Mouse (Mus musculus) forebrain, embryonic 13.5 days (tissue): ENCODE results near the gene Vps16. TPM values are rescaled to one million over a fixed set of nuclear protein-coding genes. Genes with fewer than 3 reads are reported as not detected.

Experiments used
- ATAC-seq: fragments of 200-750 bp; cut with Nextera tagmentation; 2 replicates; pipeline ENCODE4 v1.8.0; 2017
- H3K27ac ChIP-seq: fragments of 300-500 bp; sonication (generic); 2 replicates; pipeline ENCODE4 v1.5.1; 2015; ENCODE audit warnings: inconsistent platforms, mild to moderate bottlenecking, moderate library complexity
- H3K27me3 ChIP-seq: fragments of 300-500 bp; sonication (generic); 2 replicates; pipeline ENCODE4 v1.6.1; 2015; ENCODE audit warnings: mild to moderate bottlenecking, inconsistent platforms
- H3K36me3 ChIP-seq: fragments of 300-500 bp; sonication (generic); 2 replicates; pipeline ENCODE4 v1.6.1; 2015; ENCODE audit warnings: mild to moderate bottlenecking, inconsistent platforms; ENCODE audit not compliant: poor library complexity, severe bottlenecking
- H3K4me1 ChIP-seq: fragments of 300-500 bp; sonication (generic); 2 replicates; pipeline ENCODE4 v1.6.1; 2015; ENCODE audit warnings: inconsistent platforms
- H3K4me2 ChIP-seq: fragments of 300-500 bp; sonication (generic); 2 replicates; pipeline ENCODE4 v1.6.1; 2015; ENCODE audit warnings: inconsistent platforms, mild to moderate bottlenecking, moderate library complexity
- H3K4me3 ChIP-seq: fragments of 300-500 bp; sonication (generic); 2 replicates; pipeline ENCODE4 v1.5.1; 2015; ENCODE audit warnings: mild to moderate bottlenecking, inconsistent platforms
- H3K9ac ChIP-seq: fragments of 300-500 bp; sonication (generic); 2 replicates; pipeline ENCODE4 v1.6.1; 2015; ENCODE audit warnings: mild to moderate bottlenecking, inconsistent platforms
- H3K9me3 ChIP-seq: fragments of 300-500 bp; sonication (generic); replicated peaks from 2 replicates; pipeline ENCODE4 v1.6.1; 2016; ENCODE audit warnings: inconsistent platforms
- WGBS: fragments of 180-500 bp; shearing (Covaris S2); methylation state at CpG from one replicate; pipeline ENCODE4 v1.1.7; 2015; 5-methylcytosine and 5-hydroxymethylcytosine counted together
- polyA plus RNA-seq: library from polyadenylated mRNA; unstranded; fragments of >200 nt; fragmentation: Nextera tagmentation; extraction: Ambion mirVana; gene quantifications from 2 replicates; pipeline ENCODE4 v1.2.1, GENCODE M21; 2015

Gene Vps16
- polyA plus RNA-seq, 1 experiment from 2014 or later, result 125 TPM

DNA sequence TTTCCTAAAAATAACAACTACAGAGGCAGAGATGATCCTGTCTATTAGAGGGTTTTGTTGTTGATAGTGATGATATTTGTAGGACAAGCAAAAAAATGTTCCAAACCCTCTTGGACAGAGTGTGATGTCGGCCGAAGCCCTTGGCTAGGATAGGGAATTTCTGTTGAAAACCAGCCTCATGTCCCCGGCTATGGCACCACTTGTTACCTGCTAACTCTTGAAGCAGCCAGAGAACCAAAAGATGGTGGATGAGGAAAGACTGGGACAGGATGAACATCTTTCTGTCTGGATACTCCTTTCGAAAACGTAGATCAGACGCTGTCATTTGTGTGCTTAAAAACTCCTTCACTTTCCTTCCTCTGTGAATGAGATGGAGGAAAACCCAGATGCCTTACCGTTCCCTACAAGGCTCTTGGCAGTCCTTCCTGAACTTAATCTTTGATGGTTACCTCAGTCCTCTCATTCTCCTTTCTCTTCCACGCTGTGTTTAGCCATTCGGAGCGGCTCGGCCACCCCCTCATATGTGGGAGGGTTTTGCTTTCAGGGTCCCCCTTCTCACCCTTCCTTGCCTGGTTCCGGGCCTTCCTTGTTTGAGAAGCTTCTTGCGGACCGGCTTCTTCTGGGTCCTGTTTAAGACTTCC, 27.1 kb downstream of the Vps16 start:
- no peaks in the 10 kb centered on the region for H3K36me3 ChIP-seq
- 62% methylated on average over 14 of the region's 14 CpGs for WGBS
- no peaks in the 10 kb centered on the region for H3K9me3 ChIP-seq
- ATAC-seq, result no peak
- peak overlapping the region; percentile 75 for H3K4me2 ChIP-seq
- no peak overlapping the region for H3K27ac ChIP-seq
- H3K9ac ChIP-seq, result peak overlapping the region; percentile 90
- peaks cover 53% of the 10 kb centered on the region for H3K4me1 ChIP-seq
- peaks cover 10% of the 10 kb centered on the region for H3K27me3 ChIP-seq
- peak overlapping the region; percentile 67 for H3K4me3 ChIP-seq

DNA sequence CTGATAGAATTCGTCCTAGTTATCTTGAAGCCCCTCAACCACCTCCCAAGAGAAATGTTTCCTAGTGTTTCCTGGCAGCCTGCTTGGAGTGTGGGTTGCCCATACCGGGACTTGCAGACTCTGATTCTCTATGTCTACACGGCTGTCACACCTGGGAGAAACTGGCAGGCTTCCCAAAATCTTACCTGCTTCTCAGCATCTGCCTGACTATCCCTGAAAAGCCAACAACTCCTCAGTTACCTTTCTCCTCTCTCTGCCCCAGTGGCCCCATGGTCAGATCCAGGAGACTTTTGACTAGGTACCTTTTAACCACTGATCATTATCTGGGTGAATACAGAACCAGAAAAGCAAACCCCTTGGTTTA, 27.6 kb downstream of the Vps16 start:
- Histone ChIP-seq H3K36me3 (no peaks in the 10 kb centered on the region), H3K27ac (no peak overlapping the region), H3K4me2 (peak overlapping the region; percentile 75), H3K9ac (peak overlapping the region; percentile 90), H3K27me3 (peaks cover 10% of the 10 kb centered on the region), H3K4me1 (peaks cover 55% of the 10 kb centered on the region), H3K4me3 (peak overlapping the region; percentile 67), H3K9me3 (no peaks in the 10 kb centered on the region)
- 75% methylated on average over 3 of the region's 3 CpGs for WGBS
- no peak for ATAC-seq

DNA sequence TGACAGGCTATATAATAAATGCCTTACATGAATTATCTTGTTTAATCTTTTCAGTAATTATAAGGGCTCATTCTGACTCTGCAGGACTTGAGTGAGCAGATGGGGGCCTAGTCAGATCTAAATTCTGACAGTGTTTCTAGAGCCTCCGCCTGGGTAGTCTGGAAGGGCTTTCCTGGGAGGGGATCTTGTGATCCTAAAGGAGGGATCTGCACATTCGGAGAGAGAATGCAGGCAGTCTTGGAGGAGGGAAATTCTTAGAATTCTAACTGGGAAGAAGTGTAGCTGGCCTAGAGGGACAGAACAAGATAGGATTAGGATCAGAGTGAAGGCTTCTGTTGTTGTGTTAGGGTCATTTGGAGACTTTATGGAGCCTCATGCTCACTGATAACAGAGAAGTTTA, 28.1 kb downstream of the Vps16 start:
- H3K4me1 ChIP-seq, result peaks cover 55% of the 10 kb centered on the region
- H3K9ac ChIP-seq, result peak overlapping the region; percentile 90; the same call in 1 of the 2 replicates
- peaks cover 10% of the 10 kb centered on the region for H3K27me3 ChIP-seq
- H3K27ac ChIP-seq, result no peak overlapping the region
- WGBS, result 60% methylated on average over 2 of the region's 2 CpGs
- 0 out of 2 replicates have a peak overlapping the region, but pooled peaks have one; percentile 67 for H3K4me3 ChIP-seq
- no peaks in the 10 kb centered on the region for H3K36me3 ChIP-seq
- H3K9me3 ChIP-seq, result no peaks in the 10 kb centered on the region
- no peak overlapping the region; the same call in 1 of the 2 replicates for H3K4me2 ChIP-seq
- no peak for ATAC-seq

DNA sequence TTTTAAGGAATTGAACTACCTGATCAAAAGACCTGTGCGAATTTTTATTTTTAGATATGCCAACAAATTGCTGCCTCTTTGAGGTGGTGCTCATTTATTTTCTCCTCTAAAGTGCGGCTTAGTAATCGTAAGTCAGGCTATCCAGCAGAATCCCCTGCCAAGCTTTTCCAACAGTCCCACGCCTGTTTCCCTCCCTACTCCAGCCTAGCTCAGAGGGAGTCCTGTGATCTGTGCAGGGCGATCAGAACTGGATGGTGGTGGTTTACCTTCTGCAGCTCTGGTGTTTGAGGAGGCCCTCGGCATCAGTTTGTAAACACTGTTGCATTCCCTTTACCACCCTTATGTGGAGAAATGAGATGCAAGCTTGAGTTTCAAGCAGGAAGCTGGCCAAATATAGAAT, 29.3 kb downstream of the Vps16 start:
- Histone ChIP-seq H3K27ac (no peak overlapping the region), H3K4me3 (no peak overlapping the region), H3K4me2 (no peak overlapping the region), H3K9ac (no peak overlapping the region), H3K27me3 (peaks cover 5% of the 10 kb centered on the region), H3K4me1 (peaks cover 55% of the 10 kb centered on the region), H3K9me3 (no peaks in the 10 kb centered on the region), H3K36me3 (no peaks in the 10 kb centered on the region)
- ATAC-seq, result no peak
- whole genome bisulfite sequencing, result 65% methylated on average over 6 of the region's 6 CpGs

DNA sequence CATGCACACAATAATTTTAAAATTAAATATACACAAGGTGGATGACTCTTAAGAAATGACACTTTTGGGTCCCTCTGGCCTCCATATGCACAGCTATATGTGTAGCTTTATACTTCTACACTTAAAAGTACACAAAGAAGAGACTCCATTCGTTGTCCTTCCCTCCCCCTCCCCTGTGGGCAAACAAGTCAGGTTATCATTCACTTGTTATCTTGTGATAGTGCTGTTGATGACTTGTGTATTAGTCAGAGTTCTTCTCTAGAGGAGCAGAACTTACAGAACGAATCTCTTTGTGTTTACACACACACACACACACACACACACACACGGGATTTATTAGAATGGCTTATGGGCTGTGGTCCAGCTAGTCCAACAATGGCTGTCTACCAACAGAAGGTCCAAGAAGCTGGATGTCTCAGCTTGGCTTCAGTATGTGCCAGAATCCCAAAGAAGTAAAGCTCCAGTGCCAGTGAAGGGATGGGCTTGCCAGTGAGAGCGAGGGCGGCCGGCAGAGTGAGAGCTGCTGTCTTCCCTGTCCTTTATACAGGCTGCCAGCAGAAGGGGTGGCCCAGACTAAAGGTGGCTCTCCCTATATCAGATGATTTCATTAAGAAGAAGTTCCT, 30.7 kb downstream of the Vps16 start:
- no peak overlapping the region for H3K4me2 ChIP-seq
- ATAC-seq, result no peak
- 72% methylated on average over 6 of the region's 6 CpGs for WGBS

DNA sequence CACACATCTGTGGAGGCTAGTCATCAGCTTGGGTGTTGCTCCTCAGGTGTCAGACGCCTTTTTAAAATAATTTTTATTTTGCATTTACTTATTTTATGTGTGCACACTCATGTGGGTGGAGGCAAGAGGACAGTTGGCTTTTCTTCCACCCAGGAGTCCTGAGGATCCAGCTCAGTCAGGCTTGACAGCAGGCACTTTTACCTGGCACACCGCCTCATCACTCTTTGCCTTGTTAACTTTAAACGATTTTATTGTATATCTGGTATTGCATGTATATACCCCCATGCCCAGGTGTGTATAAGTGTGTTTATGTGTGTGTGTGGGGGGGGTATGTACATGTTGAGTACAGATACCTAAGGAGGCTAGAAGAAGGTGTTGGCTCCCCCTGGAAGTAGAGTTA, 33.7 kb downstream of the Vps16 start:
- no peaks in the 10 kb centered on the region for H3K36me3 ChIP-seq
- peaks cover 32% of the 10 kb centered on the region for H3K4me1 ChIP-seq
- ATAC-seq, result no peak
- 91% methylated on average over 3 of the region's 3 CpGs for WGBS
- no peak overlapping the region for H3K27ac ChIP-seq
- H3K27me3 ChIP-seq, result no peaks in the 10 kb centered on the region
- H3K9ac ChIP-seq, result no peak overlapping the region
- no peak overlapping the region for H3K4me2 ChIP-seq
- no peaks in the 10 kb centered on the region for H3K9me3 ChIP-seq
- no peak overlapping the region for H3K4me3 ChIP-seq

More for the DNA sequence above, 30.7 kb downstream of the Vps16 start:
- no peak overlapping the region for H3K4me3 ChIP-seq
- no peak overlapping the region for H3K27ac ChIP-seq
- no peak overlapping the region for H3K9ac ChIP-seq
- H3K27me3 ChIP-seq, result no peaks in the 10 kb centered on the region
- no peaks in the 10 kb centered on the region for H3K9me3 ChIP-seq
- peaks cover 47% of the 10 kb centered on the region for H3K4me1 ChIP-seq
- H3K36me3 ChIP-seq, result no peaks in the 10 kb centered on the region

DNA sequence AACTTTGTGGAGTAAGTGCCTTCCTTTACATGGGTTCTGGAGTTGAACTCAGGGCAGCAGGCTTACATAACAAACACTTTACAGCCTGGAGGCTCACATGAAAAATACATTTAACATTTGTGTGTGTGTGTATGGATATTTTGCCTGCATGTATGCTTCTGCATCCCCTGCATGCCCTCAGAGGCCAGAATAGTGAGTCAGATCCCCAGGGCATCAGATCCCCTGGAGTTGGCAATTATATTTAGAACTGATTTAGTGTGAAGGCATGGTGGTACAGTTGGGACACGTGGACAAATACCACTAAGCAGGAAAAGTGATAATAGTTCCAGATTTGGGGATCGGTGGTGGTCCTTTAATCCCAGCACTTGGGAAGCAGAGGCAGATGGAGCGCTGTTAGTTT, 35.4 kb downstream of the Vps16 start:
- 93% methylated on average over 3 of the region's 3 CpGs for WGBS

DNA sequence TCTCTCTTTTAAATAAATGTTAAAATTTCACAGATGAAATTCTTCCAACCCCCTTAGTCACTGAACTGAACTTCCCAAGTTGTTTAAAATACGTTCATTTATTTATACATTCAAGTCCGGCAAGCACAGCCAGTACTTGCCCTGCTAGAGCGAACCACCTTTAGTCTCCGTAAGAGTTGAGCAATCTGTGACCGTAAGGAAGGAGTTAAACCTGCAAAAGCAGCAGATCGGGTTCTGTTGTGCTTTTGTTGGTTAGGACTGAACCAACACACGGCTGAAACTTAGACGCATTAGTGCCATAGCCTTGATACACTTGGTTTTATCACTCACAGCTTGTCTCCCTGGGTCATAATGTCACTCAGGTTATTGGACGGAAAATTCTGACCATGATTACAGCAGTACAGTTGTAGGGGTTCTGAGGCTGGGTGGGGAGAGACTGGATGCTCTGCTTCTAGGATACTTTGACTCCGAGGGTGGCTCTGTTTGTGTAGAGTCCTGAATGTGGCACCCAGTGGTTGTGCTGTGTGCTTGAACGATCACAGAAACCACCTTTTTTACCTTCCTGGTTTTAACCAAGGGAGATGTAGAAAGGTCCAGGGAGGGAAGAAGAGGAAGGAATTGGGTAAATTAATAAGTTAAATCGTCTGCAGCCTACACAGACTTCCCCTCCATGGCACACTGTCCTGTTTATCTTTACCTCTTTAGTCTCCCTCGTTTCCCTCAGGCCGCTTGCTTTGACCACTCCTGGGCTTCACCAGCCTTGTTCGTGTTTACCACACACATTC, 37.3 kb downstream of the Vps16 start:
- no peak overlapping the region for H3K9ac ChIP-seq
- H3K27ac ChIP-seq, result no peak overlapping the region
- 0 out of 2 replicates have a peak, but pooled peaks cover 7% of the 10 kb centered on the region for H3K4me1 ChIP-seq
- no peak overlapping the region for H3K4me2 ChIP-seq
- 73% methylated on average over 15 of the region's 15 CpGs for WGBS
- no peaks in the 10 kb centered on the region for H3K36me3 ChIP-seq
- H3K9me3 ChIP-seq, result no peaks in the 10 kb centered on the region
- no peaks in the 10 kb centered on the region for H3K27me3 ChIP-seq
- no peak for ATAC-seq
- H3K4me3 ChIP-seq, result no peak overlapping the region

More for the DNA sequence above, 35.4 kb downstream of the Vps16 start:
- H3K36me3 ChIP-seq, result no peaks in the 10 kb centered on the region
- H3K4me2 ChIP-seq, result no peak overlapping the region
- H3K9me3 ChIP-seq, result no peaks in the 10 kb centered on the region
- H3K4me3 ChIP-seq, result no peak overlapping the region
- H3K9ac ChIP-seq, result no peak overlapping the region
- no peak for ATAC-seq
- H3K27ac ChIP-seq, result no peak overlapping the region
- H3K27me3 ChIP-seq, result no peaks in the 10 kb centered on the region
- peaks cover 21% of the 10 kb centered on the region for H3K4me1 ChIP-seq

DNA sequence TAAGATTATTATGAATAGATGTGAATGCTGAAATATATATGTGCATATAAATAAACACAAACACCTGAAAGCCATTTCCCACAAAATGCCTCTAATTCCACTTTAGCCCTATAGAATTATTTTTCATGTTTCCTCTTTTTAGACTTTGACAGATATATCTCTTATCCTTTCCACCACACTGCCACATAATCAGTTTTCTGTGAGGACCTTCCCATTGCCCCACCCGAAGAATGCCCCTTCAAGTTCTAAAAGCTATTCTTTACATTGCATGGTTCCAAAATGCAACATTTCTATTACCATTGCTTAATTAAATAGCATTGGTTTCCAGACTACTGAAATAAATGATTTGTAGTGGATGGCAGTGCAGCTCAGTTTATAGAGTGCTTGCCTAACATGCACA, 42.3 kb downstream of the Vps16 start:
- Histone ChIP-seq H3K4me3 (no peak overlapping the region), H3K27ac (no peak overlapping the region), H3K9me3 (no peaks in the 10 kb centered on the region), H3K4me2 (no peak overlapping the region), H3K27me3 (no peaks in the 10 kb centered on the region), H3K4me1 (peaks cover 28% of the 10 kb centered on the region), H3K36me3 (no peaks in the 10 kb centered on the region), H3K9ac (no peak overlapping the region)
- 87% methylated on average over 1 of the region's 1 CpGs for WGBS
- no peak for ATAC-seq

DNA sequence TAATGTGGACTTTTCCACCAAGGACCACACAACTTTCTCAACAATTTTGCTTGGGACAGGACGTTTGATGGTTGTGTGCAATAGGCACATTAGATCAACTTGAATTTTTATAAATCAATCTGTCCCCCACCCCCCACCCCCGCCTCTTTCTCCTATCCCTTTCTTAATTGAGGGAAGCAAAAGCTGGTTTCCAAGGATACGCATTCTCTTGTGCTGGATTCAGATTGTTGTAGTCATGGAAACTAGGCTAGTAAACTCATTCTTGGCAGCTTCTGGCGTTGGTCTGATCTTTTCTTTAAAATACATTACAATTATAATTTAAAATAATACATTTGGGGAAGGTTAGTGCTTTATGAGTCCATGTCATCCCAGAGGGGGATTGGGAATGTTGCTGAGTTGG, 45.2 kb downstream of the Vps16 start:
- WGBS, result 3% methylated on average over 4 of the region's 4 CpGs
- H3K4me2 ChIP-seq, result peak overlapping the region; percentile 40
- no peaks in the 10 kb centered on the region for H3K9me3 ChIP-seq
- H3K4me1 ChIP-seq, result peaks cover 33% of the 10 kb centered on the region
- H3K27ac ChIP-seq, result peak overlapping the region; percentile 60
- H3K36me3 ChIP-seq, result no peaks in the 10 kb centered on the region
- peak; percentile 78 for ATAC-seq
- H3K9ac ChIP-seq, result no peak overlapping the region
- no peak overlapping the region for H3K4me3 ChIP-seq
- no peaks in the 10 kb centered on the region for H3K27me3 ChIP-seq

DNA sequence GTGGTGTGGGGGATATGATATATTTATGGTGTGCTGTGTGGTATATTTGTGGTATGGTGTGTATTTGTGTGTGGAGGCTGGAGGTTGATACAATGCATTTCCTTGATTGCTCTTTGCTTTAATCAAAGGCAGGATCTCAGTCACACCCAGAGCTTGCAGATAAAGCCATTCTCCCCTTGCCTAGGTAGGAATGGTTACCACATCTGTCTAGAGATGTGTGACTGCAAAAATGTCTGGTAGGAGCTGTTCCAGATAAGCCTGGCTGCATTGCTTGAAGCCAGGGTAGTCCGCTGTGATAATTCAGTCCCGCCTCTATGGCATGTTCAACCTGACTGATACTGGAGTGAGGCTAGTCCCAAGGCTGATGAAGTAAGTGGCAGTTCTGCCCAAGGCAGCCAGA, 45.8 kb downstream of the Vps16 start:
- Histone ChIP-seq H3K4me1 (peaks cover 35% of the 10 kb centered on the region), H3K27ac (peak overlapping the region; percentile 60), H3K4me2 (peak overlapping the region; percentile 40), H3K27me3 (no peaks in the 10 kb centered on the region), H3K36me3 (no peaks in the 10 kb centered on the region), H3K9me3 (no peaks in the 10 kb centered on the region), H3K9ac (no peak overlapping the region), H3K4me3 (no peak overlapping the region)
- no peak for ATAC-seq
- WGBS, result 46% methylated on average over 2 of the region's 2 CpGs

DNA sequence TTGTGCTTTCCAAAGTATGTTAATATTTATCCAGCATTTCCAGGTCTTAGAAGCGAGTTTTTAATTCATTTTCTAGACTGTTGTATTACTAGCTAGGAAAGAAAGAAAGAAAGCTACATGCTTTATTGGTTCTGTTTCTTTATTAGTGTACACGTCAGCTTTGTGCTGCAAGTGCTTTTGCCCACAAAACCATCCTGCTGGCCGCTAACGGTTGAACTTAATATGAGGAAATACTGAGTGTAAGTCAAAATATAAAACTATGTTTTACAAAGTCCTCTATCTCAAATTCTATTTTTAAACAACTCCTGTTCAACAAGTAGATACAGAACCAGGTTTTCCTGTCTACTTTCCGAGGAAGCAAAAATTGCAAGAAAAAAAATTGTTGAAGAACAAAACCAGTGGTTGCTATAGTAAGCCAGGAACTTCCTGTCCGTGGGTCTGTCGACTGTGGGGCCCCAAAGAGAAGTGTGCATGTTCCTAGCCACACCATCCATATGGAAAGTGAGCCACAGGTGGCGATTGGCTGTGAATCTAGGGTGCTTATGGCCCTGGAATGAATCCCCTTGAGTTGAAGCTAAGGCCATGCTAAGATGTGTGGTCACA, 48.9 kb downstream of the Vps16 start:
- Histone ChIP-seq H3K27me3 (no peaks in the 10 kb centered on the region), H3K9ac (no peak overlapping the region), H3K4me2 (no peak overlapping the region), H3K9me3 (no peaks in the 10 kb centered on the region; the same call in 1 of the 2 replicates), H3K4me3 (no peak overlapping the region), H3K4me1 (peaks cover 43% of the 10 kb centered on the region), H3K36me3 (peaks cover 5% of the 10 kb centered on the region), H3K27ac (no peak overlapping the region)
- WGBS, result 82% methylated on average over 8 of the region's 8 CpGs
- ATAC-seq, result no peak
